Comparison of ENCODE assay signal across 21 mouse cellular contexts in genomic region chr13:108117654-108118053, GRCm38 (mm10).
"Had no signal": no experiment of that assay in that cellular context is flagged by ENCODE, and none has a peak within 500 bp of the region (broad histone marks: within the 10 kb centered on the region; RNA-seq: fewer than 3 reads in every experiment).

No protein-coding gene starts in this region.

- H3K4me3 ChIP-seq: embryonic facial prominence, embryonic 10.5 days; embryonic facial prominence, embryonic 12.5 days; embryonic facial prominence, embryonic 13.5 days; embryonic facial prominence, embryonic 15.5 days; erythroblast, embryonic 14.5 days; forebrain, embryonic 10.5 days; forebrain, embryonic 12.5 days; forebrain, embryonic 13.5 days; forebrain, embryonic 15.5 days; gastrocnemius, adult 2 months; heart, adult 2 months had no signal

- H3K27me3 ChIP-seq: embryonic facial prominence, embryonic 12.5 days; embryonic facial prominence, embryonic 13.5 days; embryonic facial prominence, embryonic 15.5 days; forebrain, embryonic 12.5 days; forebrain, embryonic 13.5 days; forebrain, embryonic 15.5 days had no signal

- ATAC-seq: forebrain, embryonic 13.5 days; forebrain, embryonic 14.5 days; forebrain, embryonic 15.5 days; forebrain, embryonic 16.5 days; forebrain, postnatal 0 days had no signal

- DNase-seq: cerebellum, adult 8-10 months; embryo, embryonic 11 days; forebrain, postnatal 0 days; gastrocnemius, adult 2 months; gastrocnemius, postnatal 10 days; gastrocnemius, postnatal 14 days; gastrocnemius, postnatal 25 days; gastrocnemius, postnatal 36 days; heart, adult 18-20 months; heart, adult 2 months had no signal

- H3K4me1 ChIP-seq: embryonic facial prominence, embryonic 12.5 days; embryonic facial prominence, embryonic 13.5 days; embryonic facial prominence, embryonic 15.5 days had no signal

- H3K27ac ChIP-seq: embryonic facial prominence, embryonic 10.5 days; embryonic facial prominence, embryonic 12.5 days; embryonic facial prominence, embryonic 13.5 days; embryonic facial prominence, embryonic 15.5 days; forebrain, embryonic 10.5 days; forebrain, embryonic 12.5 days; forebrain, embryonic 13.5 days; forebrain, embryonic 15.5 days; gastrocnemius, adult 2 months; heart, adult 2 months had no signal

- H3K36me3 ChIP-seq: embryonic facial prominence, embryonic 10.5 days; embryonic facial prominence, embryonic 12.5 days; embryonic facial prominence, embryonic 13.5 days; embryonic facial prominence, embryonic 15.5 days; forebrain, embryonic 10.5 days; forebrain, embryonic 12.5 days; forebrain, embryonic 15.5 days had no signal

- H3K4me2 ChIP-seq: embryonic facial prominence, embryonic 12.5 days; embryonic facial prominence, embryonic 13.5 days; embryonic facial prominence, embryonic 15.5 days; forebrain, embryonic 12.5 days; forebrain, embryonic 13.5 days; forebrain, embryonic 15.5 days had no signal

- H3K9ac ChIP-seq: embryonic facial prominence, embryonic 12.5 days; embryonic facial prominence, embryonic 13.5 days; embryonic facial prominence, embryonic 15.5 days; forebrain, embryonic 12.5 days; forebrain, embryonic 13.5 days; forebrain, embryonic 15.5 days; forebrain, postnatal 0 days had no signal

- H3K9me3 ChIP-seq: embryonic facial prominence, embryonic 10.5 days; embryonic facial prominence, embryonic 12.5 days; embryonic facial prominence, embryonic 13.5 days; embryonic facial prominence, embryonic 15.5 days; forebrain, embryonic 10.5 days; forebrain, embryonic 12.5 days; forebrain, embryonic 13.5 days; forebrain, embryonic 15.5 days had no signal
